Mouse (Mus musculus): ENCODE measurements at regions not wholly inside any gene's neighbourhood (a gene's known extent, or its start where the extent isn't known, plus 50 kb on each side); places are given as distances from the start of the nearest gene placed in this dataset.

GRCm38 (mm10) chr11:42067788-42068187 lies 67.1 kb upstream of the Gabrg2 start:
- no peak overlapping the region for H3K9ac ChIP-seq (ENCODE audit: low read length)
- WGBS = 8% methylated on average over 5 of the region's 5 CpGs

GRCm38 (mm10) chr11:42051567-42051966 lies 50.9 kb upstream of the Gabrg2 start:
- DNase-seq (ENCODE audit: low spot score, missing footprints) (no peak), ATAC-seq (ENCODE audit: low FRiP score) (no peak)
- H3K27me3 ChIP-seq (ENCODE audit: control insufficient read depth, insufficient read depth, low read length) = no peaks in the 10 kb centered on the region
- no peak overlapping the region for H3K4me2 ChIP-seq
- 80% methylated on average over 1 of the region's 1 CpGs for WGBS
- H3K36me3 ChIP-seq (ENCODE audit: control insufficient read depth, insufficient read depth, low read length) = no peaks in the 10 kb centered on the region
- no peaks in the 10 kb centered on the region for H3K9me3 ChIP-seq (ENCODE audit: control insufficient read depth, low read length)
- no peak overlapping the region for H3K4me3 ChIP-seq (ENCODE audit: low read depth, low read length)
- H3K27ac ChIP-seq (ENCODE audit: low read depth, low read length) = no peak overlapping the region
- no peak overlapping the region for H3K9ac ChIP-seq (ENCODE audit: low read length)
- no peaks in the 10 kb centered on the region for H3K4me1 ChIP-seq (ENCODE audit: control insufficient read depth, insufficient read depth, low read length)

More at GRCm38 (mm10) chr11:42067788-42068187, 67.1 kb upstream of the Gabrg2 start:
- no peaks in the 10 kb centered on the region for H3K9me3 ChIP-seq (ENCODE audit: control insufficient read depth, low read length)
- H3K4me1 ChIP-seq (ENCODE audit: control insufficient read depth, insufficient read depth, low read length) = no peaks in the 10 kb centered on the region
- DNase-seq (ENCODE audit: low spot score, missing footprints) (peak; percentile 88), ATAC-seq (ENCODE audit: low FRiP score) (no peak; the same call in 1 of the 2 replicates)
- H3K36me3 ChIP-seq (ENCODE audit: control insufficient read depth, insufficient read depth, low read length) = no peaks in the 10 kb centered on the region
- no peak overlapping the region for H3K4me3 ChIP-seq (ENCODE audit: low read depth, low read length)
- no peaks in the 10 kb centered on the region for H3K27me3 ChIP-seq (ENCODE audit: control insufficient read depth, insufficient read depth, low read length)
- H3K27ac ChIP-seq (ENCODE audit: low read depth, low read length) = no peak overlapping the region
- no peak overlapping the region for H3K4me2 ChIP-seq
